Mouse (Mus musculus): ENCODE measurements around the gene Adprh.

The Adprh gene

GRCm38 (mm10) chr16:38440403-38440802 is 12.1 kb downstream of the Adprh start:
- DNase-seq: no peak

DNA sequence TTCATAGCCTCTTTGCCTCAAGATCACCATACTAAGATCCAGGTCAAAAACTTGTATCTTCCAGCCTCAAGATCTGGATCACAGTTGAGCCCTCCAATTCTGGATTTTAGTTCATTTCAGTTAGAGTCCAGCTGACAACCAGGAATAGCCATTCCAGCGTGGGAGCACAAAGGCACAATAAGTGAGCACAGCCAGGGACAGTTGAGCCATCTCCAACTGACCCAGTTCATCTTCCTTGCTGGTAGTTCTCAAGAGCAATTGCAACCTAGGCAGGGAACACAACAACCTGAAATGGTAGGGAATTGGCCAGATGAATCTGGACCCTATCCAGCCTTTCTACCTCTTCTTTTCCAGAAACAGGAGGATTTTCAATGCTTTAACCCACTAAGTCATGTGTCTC is 13.3 kb downstream of the Adprh start:
- no peak for DNase-seq

GRCm38 (mm10) chr16:38434295-38434795 is 18.2 kb downstream of the Adprh start:
- DNase-seq: no peak

- DNase-seq: no peak
These were observed 19.0 kb downstream of the Adprh start for GRCm38 (mm10) chr16:38433514-38433913.

GRCm38 (mm10) chr16:38432498-38433425 is 19.7 kb downstream of the Adprh start, which contains the start of gene Pla1a:
Gene Pla1a, minus strand, starts transcription at chr16:38433145.
- no peak for DNase-seq

- DNase-seq: no peak
These were observed 20.9 kb downstream of the Adprh start for GRCm38 (mm10) chr16:38431446-38432185.

DNA sequence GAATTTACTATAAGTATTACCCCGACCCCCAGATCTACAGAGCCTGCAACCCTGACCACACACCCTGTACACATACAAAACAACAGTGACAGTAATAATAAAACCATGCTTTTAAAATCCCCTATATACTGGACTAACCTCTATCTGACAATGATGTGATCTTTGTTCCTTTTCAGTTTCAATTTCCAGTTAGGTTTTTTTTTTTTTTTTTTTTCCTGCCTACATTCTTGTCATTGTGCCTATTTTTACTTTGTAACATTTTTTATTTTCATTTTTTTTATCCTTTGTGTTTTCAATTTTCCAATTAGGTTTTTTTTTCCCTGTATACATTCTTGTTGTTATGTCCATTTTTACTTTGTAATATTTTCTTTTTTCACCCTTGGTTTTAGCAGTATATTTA is 26.7 kb downstream of the Adprh start:
- no peak for DNase-seq

DNA sequence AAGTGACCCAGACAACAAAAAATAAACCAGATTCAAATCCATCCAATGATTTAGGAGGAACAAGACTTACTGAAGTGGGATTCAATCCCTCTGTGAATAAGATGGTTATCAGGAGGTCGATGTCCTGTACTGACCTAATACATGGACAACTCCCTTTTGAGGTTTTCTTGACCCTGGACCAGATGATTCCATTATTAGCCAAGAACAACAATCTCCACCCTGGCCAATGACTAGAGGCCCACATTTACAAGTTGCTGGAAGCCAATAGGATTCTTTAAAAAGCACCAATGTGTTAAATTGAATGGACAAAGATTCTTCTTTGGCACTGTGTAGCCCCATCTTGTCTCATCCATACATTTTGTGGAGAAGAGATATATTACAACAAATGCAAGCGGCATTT is 27.1 kb downstream of the Adprh start:
- DNase-seq: no peak

DNA sequence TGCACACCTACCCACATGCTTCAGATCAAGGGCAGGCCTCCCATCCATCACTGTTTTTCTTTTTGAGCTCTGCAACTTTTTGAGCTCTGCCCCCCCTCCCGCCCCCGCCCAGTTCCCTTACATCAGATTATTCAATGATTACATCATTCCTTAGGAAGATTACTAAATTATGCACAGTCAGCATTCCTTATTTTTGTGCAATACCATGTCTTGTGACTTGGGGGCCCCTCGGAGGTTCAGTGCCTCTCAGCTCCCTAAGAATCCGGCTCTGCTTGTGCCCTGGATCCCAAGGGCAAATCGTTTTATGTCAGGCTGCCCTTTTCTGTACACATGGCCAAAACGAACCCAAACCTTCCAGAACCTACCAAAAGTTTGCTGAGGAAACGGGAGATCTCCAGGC is 37.5 kb downstream of the Adprh start:
- DNase-seq: no peak

DNA sequence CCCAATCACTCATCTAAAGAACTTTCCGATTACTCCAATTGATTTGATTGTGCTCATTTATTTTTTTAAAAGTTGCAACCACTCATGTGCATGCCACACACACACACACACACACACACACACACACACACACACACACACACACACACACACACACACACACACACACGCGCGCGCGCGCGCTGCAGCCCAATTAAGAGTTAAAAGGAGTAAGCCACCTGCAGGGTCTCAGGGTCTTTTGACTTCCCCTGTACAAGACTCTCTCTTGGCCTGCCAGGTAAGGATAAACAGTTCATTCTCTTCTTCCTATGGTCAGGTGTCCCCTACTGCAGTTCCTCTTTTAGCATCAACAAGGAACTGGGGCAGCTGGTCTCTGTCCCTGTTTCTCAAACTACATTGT is 44.1 kb downstream of the Adprh start:
- DNase-seq: no peak

- DNase-seq: no peak
These were observed 44.9 kb downstream of the Adprh start for GRCm38 (mm10) chr16:38407584-38407983.

GRCm38 (mm10) chr16:38406708-38407107 is 45.8 kb downstream of the Adprh start:
- no peak for DNase-seq

GRCm38 (mm10) chr16:38406293-38406692 is 46.2 kb downstream of the Adprh start:
- DNase-seq: no peak

GRCm38 (mm10) chr16:38403639-38404038 is 48.9 kb downstream of the Adprh start:
- DNase-seq: peak; percentile 54

DNA sequence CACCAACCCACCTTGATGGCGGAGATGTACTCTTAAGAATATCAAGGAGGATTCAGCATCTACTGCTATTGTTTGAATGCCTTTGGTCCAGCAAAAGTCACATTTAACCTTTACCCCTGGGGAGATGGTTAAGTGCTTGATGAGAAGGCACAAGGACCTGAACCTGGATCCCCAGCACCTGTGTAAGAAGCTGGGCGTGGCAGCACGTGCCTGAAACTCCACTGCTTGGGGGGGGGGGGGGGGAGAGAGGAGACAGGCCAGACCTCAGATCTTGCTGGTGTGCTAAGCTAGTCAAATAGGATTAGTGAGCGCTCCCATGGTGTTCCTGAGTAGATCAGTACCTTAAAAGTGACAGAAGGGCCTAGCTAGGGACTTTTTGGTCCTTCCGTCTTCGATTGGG is 51.0 kb downstream of the Adprh start:
- no peak for DNase-seq

DNA sequence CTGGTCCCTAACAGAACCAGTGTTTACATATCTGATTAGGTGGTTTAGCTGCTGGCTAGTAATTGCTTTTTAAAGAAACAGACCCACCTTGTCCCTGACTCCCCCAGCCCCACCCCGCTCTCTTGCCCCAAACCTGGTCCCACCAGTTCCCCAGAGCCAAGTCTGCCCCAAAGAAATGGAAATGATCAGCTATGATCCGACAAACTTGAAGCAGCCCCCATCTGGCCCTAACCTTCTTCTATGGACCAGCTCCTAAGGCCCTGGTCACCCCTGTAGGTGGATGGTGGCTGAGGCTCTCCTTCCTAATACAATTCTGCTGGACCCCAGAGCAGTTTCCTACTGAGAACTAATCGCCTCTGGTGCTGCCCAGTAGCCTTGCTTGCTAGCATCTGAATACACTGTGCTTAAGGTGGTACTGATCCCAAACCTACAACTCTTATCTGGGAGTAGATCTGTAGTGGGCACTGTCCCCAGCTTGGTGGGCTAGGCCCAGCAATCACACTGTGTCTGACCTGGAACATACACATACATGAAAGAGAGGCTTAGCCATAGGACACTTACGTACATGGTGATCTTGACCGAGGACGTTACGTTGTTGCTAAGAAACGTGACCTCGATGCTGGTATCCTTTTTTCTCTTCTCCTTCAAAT is 52.1 kb downstream of the Adprh start:
- no peak for DNase-seq

DNA sequence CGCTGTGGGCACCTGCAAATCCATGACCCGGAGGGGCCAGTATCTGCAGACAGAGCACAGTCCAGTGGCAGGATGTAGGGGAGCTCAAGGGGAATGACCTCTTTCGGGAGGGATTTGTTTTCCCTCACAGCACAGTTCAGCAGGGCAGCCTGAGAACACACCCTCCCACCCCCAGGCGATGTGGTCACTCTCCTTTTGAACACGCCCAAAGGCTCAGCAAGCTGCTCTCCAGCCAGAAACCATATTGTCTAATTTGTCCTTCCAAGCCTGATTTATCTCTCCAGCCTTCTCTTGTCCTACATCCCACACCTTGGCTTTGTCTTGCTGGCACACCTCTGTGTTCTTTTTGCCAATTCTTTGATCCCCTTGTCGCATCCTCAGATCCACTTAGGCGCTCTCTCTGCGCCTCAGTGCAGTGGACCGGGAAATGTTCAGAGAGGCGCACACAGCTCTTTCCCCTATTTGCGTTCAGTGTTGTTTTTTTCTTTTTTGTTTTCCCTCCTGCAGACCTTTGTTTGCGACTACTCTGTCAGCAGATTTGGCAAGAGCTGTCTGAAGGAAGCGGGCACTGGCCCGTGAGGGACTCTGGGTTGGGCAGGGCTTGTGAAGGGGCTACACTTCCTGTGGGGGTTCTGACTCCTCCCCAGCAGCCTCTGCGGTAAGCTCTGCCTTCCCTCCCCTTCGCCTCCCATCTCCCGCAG is 52.8 kb downstream of the Adprh start:
- DNase-seq: peak; percentile 70

DNA sequence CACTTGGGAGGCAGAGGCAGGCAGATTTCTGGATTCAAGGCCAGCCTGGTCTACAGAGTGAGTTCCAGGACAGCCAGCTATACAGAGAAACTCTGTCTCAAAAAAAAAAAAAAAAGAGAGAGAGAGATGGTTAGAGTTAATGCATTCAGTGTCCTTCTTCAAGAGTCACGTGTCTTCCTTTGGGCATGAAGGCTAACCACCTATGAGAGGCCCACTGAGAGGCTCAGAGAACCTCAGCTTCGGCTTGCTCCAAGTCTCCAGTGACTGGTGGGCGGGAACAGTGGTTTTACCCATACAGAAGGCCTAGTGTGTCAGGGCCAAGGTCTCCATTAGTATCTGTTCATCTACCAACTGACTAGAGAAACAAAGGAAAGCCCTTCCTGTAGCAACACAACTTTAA is 53.4 kb downstream of the Adprh start:
- no peak for DNase-seq

- DNase-seq: no peak
These were observed 54.2 kb downstream of the Adprh start for GRCm38 (mm10) chr16:38398266-38398665.

DNA sequence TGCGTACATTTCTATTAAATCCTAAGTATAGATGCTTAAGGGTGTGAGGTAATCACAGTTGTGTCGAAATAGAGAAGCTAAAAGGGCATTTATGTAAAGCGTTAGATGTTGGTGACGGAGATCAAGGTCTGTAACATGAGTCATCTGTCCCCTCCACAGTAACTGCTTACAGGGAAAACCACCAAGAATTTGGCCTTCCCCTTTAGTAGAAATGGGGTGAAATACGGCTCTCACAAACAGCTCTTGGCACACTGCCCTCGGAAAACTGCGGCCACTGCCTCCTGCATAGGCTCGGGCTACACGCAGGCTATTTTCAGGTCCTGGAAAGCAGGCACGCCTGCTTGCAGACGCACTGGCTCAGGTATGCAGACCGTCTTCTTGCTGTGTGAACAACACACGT is 56.3 kb downstream of the Adprh start:
- DNase-seq: no peak

DNA sequence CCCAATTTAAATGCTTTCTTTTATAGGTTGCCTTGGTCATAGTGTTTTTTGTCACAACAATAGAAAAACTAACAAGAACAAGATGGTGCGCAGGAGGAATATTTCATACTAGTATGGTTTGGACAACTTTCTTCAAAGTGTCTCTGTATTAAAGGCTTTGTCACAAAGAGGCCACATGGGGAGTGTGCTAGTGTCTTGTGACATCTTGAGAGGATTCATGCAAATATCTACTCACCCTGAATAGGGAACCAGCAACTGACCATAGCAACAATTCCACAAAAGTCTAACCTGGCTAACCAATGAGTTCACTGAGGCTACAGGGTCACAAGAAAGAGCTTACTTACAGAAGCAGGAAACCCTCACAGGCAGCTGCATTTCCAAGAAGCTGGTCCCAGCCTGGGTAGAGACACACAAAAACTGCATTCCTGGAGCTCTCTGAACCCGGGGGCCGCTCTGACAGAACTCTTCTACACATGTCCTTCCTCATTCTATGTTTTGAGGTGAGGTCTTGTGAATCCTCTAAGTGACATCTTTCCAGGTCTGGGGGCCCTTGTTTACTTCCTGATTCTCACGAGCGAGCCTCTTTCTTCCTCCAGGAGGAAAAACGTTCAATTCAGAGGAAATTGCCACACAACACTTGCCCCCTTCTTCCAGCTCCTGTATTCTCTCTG is 57.3 kb downstream of the Adprh start:
- no peak for DNase-seq

- no peak for DNase-seq
These were observed 58.3 kb downstream of the Adprh start for GRCm38 (mm10) chr16:38394191-38394618.

Data from thymus, postnatal 4 days (tissue).